Mouse (Mus musculus) cerebellum, adult 9-10 months (tissue): ENCODE measurements at regions not wholly inside any gene's neighbourhood (a gene's known extent, or its start where the extent isn't known, plus 50 kb on each side); places are given as distances from the start of the nearest gene placed in this dataset.

Experiments used
- DNase-seq: peaks from one replicate; pipeline ENCODE4 v3.0.0; 2022

GRCm38 (mm10) chr5:45923907-45924594 lies 66.6 kb upstream of the Lcorl start:
- DNase-seq = no peak
